Mouse (Mus musculus): ENCODE results near the gene Fli1. TPM values are rescaled to one million over a fixed set of nuclear protein-coding genes. Genes with fewer than 3 reads are reported as not detected.

Gene Fli1
- polyA plus RNA-seq (2015; fragmentation: Nextera tagmentation; extraction: Ambion mirVana), result 21.6 and 23.6 TPM in 2 replicates

- no peaks in the 10 kb centered on the region for H3K9me3 ChIP-seq (replicated peaks; ENCODE audit: low read length)
- no peaks in the 10 kb centered on the region for H3K36me3 ChIP-seq (ENCODE audit: insufficient read depth, low read length)
- TF ChIP-seq CTCF (IDR thresholded peaks at IDR 0.05; ENCODE audit: low read depth), result no peak
- DNase-seq (ENCODE audit: low spot score) (peak; percentile 46), ATAC-seq (replicated peaks; ENCODE audit: low FRiP score, low read depth) (no peak)
- peaks cover 15% of the 10 kb centered on the region; the same call in 1 of the 2 replicates for H3K27me3 ChIP-seq (ENCODE audit: insufficient read depth, low read length)
- peak within 1 kb of the TSS; percentile 78 for H3K4me3 ChIP-seq (replicated peaks; ENCODE audit: low read depth, low read length)
- WGBS, result under 1% methylated on average over 41 of the region's 41 CpGs
- peak within 1 kb of the TSS; percentile 92 for H3K4me2 ChIP-seq (ENCODE audit: low read length)
- peak within 1 kb of the TSS; percentile 83 for H3K27ac ChIP-seq
- peaks cover 28% of the 10 kb centered on the region for H3K4me1 ChIP-seq (replicated peaks; ENCODE audit: insufficient read depth, low read length)
- H3K9ac ChIP-seq (ENCODE audit: low read depth, low read length), result peak within 1 kb of the TSS; percentile 83
These were observed at the start of gene Fli1 for GRCm38 (mm10) chr9:32542212-32543039. TSS of gene Fli1 (minus strand) at chr9:32542861.

- peak overlapping the region; percentile 64; the same call in 1 of the 2 replicates for H3K27ac ChIP-seq
- H3K9ac ChIP-seq (ENCODE audit: low read depth, low read length), result 0 out of 2 replicates have a peak overlapping the region, but pooled peaks have one; percentile 27
- peak; percentile 88 for ATAC-seq (replicated peaks; ENCODE audit: low FRiP score, low read depth)
- no peaks in the 10 kb centered on the region for H3K36me3 ChIP-seq (ENCODE audit: insufficient read depth, low read length)
- H3K4me3 ChIP-seq (replicated peaks; ENCODE audit: low read depth, low read length), result no peak overlapping the region
- WGBS, result 10% methylated on average over 14 of the region's 14 CpGs
- peak; percentile 96 for DNase-seq (ENCODE audit: low spot score)
- TF ChIP-seq CTCF (IDR thresholded peaks at IDR 0.05; ENCODE audit: low read depth), result peak; percentile 97
- no peaks in the 10 kb centered on the region for H3K27me3 ChIP-seq (ENCODE audit: insufficient read depth, low read length)
- H3K4me2 ChIP-seq (ENCODE audit: low read length), result peak overlapping the region; percentile 40; the same call in 1 of the 2 replicates
- H3K4me1 ChIP-seq (replicated peaks; ENCODE audit: insufficient read depth, low read length), result peaks cover 10% of the 10 kb centered on the region; the same call in 1 of the 2 replicates
- no peaks in the 10 kb centered on the region for H3K9me3 ChIP-seq (replicated peaks; ENCODE audit: low read length)
These were observed 49.3 kb upstream of the Fli1 start for GRCm38 (mm10) chr9:32591732-32592582.

- Histone ChIP-seq H3K36me3 (ENCODE audit: insufficient read depth, low read length) (no peaks in the 10 kb centered on the region), H3K9me3 (replicated peaks; ENCODE audit: low read length) (no peaks in the 10 kb centered on the region), H3K27me3 (ENCODE audit: insufficient read depth, low read length) (no peaks in the 10 kb centered on the region), H3K9ac (ENCODE audit: low read depth, low read length) (no peak overlapping the region), H3K27ac (no peak overlapping the region), H3K4me1 (replicated peaks; ENCODE audit: insufficient read depth, low read length) (peaks cover 8% of the 10 kb centered on the region; the same call in 1 of the 2 replicates), H3K4me3 (replicated peaks; ENCODE audit: low read depth, low read length) (no peak overlapping the region), H3K4me2 (ENCODE audit: low read length) (no peak overlapping the region)
- TF ChIP-seq CTCF (IDR thresholded peaks at IDR 0.05; ENCODE audit: low read depth), result no peak
- ATAC-seq (replicated peaks; ENCODE audit: low FRiP score, low read depth) (no peak), DNase-seq (ENCODE audit: low spot score) (no peak)
- 77% methylated on average over 5 of the region's 5 CpGs for WGBS
These were observed 47.9 kb upstream of the Fli1 start for GRCm38 (mm10) chr9:32590571-32590970.

GRCm38 (mm10) chr9:32589900-32590299, 47.2 kb upstream of the Fli1 start:
- 7% methylated on average over 8 of the region's 8 CpGs for WGBS
- peak; percentile 49 for ATAC-seq (replicated peaks; ENCODE audit: low FRiP score, low read depth)
- TF ChIP-seq CTCF (IDR thresholded peaks at IDR 0.05; ENCODE audit: low read depth), result peak; percentile 99

GRCm38 (mm10) chr9:32585357-32585756, 42.7 kb upstream of the Fli1 start:
- peak; percentile 58 for TF ChIP-seq CTCF (IDR thresholded peaks at IDR 0.05; ENCODE audit: low read depth)
- Histone ChIP-seq H3K27ac (no peak overlapping the region), H3K36me3 (ENCODE audit: insufficient read depth, low read length) (no peaks in the 10 kb centered on the region), H3K4me3 (replicated peaks; ENCODE audit: low read depth, low read length) (no peak overlapping the region), H3K4me2 (ENCODE audit: low read length) (no peak overlapping the region), H3K4me1 (replicated peaks; ENCODE audit: insufficient read depth, low read length) (no peaks in the 10 kb centered on the region), H3K9me3 (replicated peaks; ENCODE audit: low read length) (no peaks in the 10 kb centered on the region), H3K27me3 (ENCODE audit: insufficient read depth, low read length) (no peaks in the 10 kb centered on the region), H3K9ac (ENCODE audit: low read depth, low read length) (no peak overlapping the region)
- WGBS, result 60% methylated on average over 7 of the region's 7 CpGs
- no peak for DNase-seq (ENCODE audit: low spot score)
- no peak; the same call in 1 of the 2 replicates for ATAC-seq (replicated peaks; ENCODE audit: low FRiP score, low read depth)

More at GRCm38 (mm10) chr9:32589900-32590299, 47.2 kb upstream of the Fli1 start:
- Histone ChIP-seq H3K4me2 (ENCODE audit: low read length) (no peak overlapping the region), H3K4me3 (replicated peaks; ENCODE audit: low read depth, low read length) (no peak overlapping the region), H3K4me1 (replicated peaks; ENCODE audit: insufficient read depth, low read length) (peaks cover 6% of the 10 kb centered on the region; the same call in 1 of the 2 replicates), H3K27ac (no peak overlapping the region), H3K36me3 (ENCODE audit: insufficient read depth, low read length) (no peaks in the 10 kb centered on the region), H3K9me3 (replicated peaks; ENCODE audit: low read length) (no peaks in the 10 kb centered on the region), H3K9ac (ENCODE audit: low read depth, low read length) (no peak overlapping the region), H3K27me3 (ENCODE audit: insufficient read depth, low read length) (no peaks in the 10 kb centered on the region)
- DNase-seq (ENCODE audit: low spot score), result peak; percentile 96

- ATAC-seq (replicated peaks; ENCODE audit: low FRiP score, low read depth), result no peak
- Histone ChIP-seq H3K4me3 (replicated peaks; ENCODE audit: low read depth, low read length) (no peak overlapping the region), H3K4me1 (replicated peaks; ENCODE audit: insufficient read depth, low read length) (no peaks in the 10 kb centered on the region), H3K4me2 (ENCODE audit: low read length) (no peak overlapping the region), H3K36me3 (ENCODE audit: insufficient read depth, low read length) (no peaks in the 10 kb centered on the region), H3K9me3 (replicated peaks; ENCODE audit: low read length) (no peaks in the 10 kb centered on the region), H3K9ac (ENCODE audit: low read depth, low read length) (no peak overlapping the region), H3K27me3 (ENCODE audit: insufficient read depth, low read length) (no peaks in the 10 kb centered on the region), H3K27ac (no peak overlapping the region)
- no peak for TF ChIP-seq CTCF (IDR thresholded peaks at IDR 0.05; ENCODE audit: low read depth)
- WGBS, result 72% methylated on average over 6 of the region's 6 CpGs
- no peak for DNase-seq (ENCODE audit: low spot score)
These were observed 41.2 kb upstream of the Fli1 start for GRCm38 (mm10) chr9:32583905-32584304.
